Mouse (Mus musculus) kidney, postnatal 25 days (tissue): ENCODE results near the gene Gm3248.
A peak's percentile ranks its signal among the peaks of the same experiment; 100 is the strongest.
"Not testable (repeated sequence)": the region's sequence is repeated elsewhere in the genome, so short reads cannot be mapped to it uniquely, and the experiment has no call there.

Experiments
- DNase-seq, 2 experiments: peaks; one replicate each; pipeline ENCODE4 v3.0.0; 2021; ENCODE audit warnings: mixed read lengths in 2 of 2

Gm3248 gene

GRCm38 (mm10) chr14:5961635-5962034, at the start of gene Gm3248:
Gm3248 (minus strand) TSS chr14:5961745.
- DNase-seq, result peak; percentile 23 to 60

- DNase-seq, result peak in 1 of 2 experiments; percentile 43
Observed at GRCm38 (mm10) chr14:5987136-5987535, 25.6 kb upstream of the Gm3248 start.

- not testable (repeated sequence) for DNase-seq
Observed at GRCm38 (mm10) chr14:5979037-5979436, 17.5 kb upstream of the Gm3248 start, which contains the start of gene Gm3453. Gm3453 (minus strand) TSS chr14:5979137.

GRCm38 (mm10) chr14:5962441-5962840, 896 bp upstream of the Gm3248 start:
- DNase-seq, result peak; percentile 1 to 35

- DNase-seq, result peak; percentile 3 to 48
Observed at GRCm38 (mm10) chr14:5961102-5961501, 443 bp downstream of the Gm3248 start.

GRCm38 (mm10) chr14:5960479-5960878, 1.1 kb downstream of the Gm3248 start:
- peak in 1 of 2 experiments; percentile 2 for DNase-seq

- DNase-seq, result not testable (repeated sequence)
Observed at GRCm38 (mm10) chr14:5923276-5923675, 38.3 kb downstream of the Gm3248 start.

- DNase-seq, result not testable (repeated sequence)
Observed at GRCm38 (mm10) chr14:5918330-5918942, 43.1 kb downstream of the Gm3248 start.

GRCm38 (mm10) chr14:5913701-5914100, 47.8 kb downstream of the Gm3248 start:
- not testable (repeated sequence) for DNase-seq
